Mouse (Mus musculus): Measurements from ENCODE around the gene Fto. TPM values are rescaled to one million over a fixed set of nuclear protein-coding genes. Genes with fewer than 3 reads are reported as not detected.

The Fto gene
- total and polyA plus RNA-seq, 3 experiments, result 8.4 to 43.2 (median 15.7) TPM

DNA sequence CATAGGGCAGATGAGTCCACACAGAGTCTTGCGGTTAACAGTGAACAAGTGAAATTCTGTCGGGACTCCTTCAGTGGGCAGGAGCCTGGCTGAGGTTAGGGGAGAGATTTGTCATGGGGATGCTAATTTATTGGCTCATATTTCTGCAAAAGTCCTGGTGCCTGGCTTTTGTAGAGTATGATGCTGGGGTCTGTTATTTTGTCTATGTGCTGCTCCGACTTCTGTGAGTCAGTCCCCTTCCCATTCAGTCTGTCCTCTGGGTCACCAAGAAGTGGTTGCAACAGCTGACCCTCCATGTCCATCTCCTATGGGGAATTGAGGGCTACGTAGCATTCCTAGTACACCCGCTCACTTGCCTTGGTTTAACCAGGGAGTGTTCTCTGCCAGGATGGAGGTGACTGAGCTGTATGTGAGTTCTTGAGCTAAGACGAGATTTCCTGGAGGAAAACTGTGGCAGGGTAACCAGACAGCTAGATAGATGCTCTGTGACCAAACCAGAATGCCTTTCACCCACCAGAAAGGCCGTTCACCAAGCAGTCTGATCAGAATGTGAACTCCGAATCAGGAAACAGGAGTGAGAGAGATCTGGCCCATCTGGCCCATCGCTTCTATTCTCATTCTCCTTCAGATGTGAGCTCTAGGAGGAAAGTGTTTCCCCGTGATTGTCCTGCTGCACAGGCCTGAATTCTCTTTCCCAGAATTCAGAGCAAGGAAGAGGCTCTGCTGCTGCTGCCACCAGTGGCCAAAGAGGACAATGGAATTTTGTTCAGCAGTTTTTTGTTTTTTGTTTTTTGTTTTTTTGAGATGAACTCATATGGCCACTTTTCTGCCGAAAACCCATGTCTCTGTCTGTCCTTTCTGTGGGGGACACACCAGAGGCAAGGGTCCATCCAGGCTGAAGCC lies 302.7 kb downstream of the Fto start:
- Histone ChIP-seq H3K4me2 (ENCODE audit: insufficient read depth, low read depth, poor library complexity, severe bottlenecking) (no peak overlapping the region), H3K4me1 (ENCODE audit: control insufficient read depth in 1 of 2, insufficient read depth in 2 of 2) (peaks cover 0 to 7% of the 10 kb centered on the region in 2 experiments; a peak in 1 of 4 replicates), H3K4me3 (replicated peaks in 1 of 3; ENCODE audit: low read depth in 2 of 3, low read length in 2 of 3, poor library complexity in 1 of 3) (no peak overlapping the region), H3K79me2 (replicated peaks; ENCODE audit: control insufficient read depth, extremely low read depth, insufficient read depth, poor library complexity, severe bottlenecking) (no peaks in the 10 kb centered on the region), H3K9ac (ENCODE audit: insufficient read depth, low read depth) (no peak overlapping the region), H3K27me3 (replicated peaks) (no peaks in the 10 kb centered on the region), H3K27ac (ENCODE audit: insufficient read depth, low read depth) (no peak overlapping the region), H3K9me3 (replicated peaks; ENCODE audit: low read length) (no peaks in the 10 kb centered on the region), H3K36me3 (replicated peaks in 1 of 2; ENCODE audit: control insufficient read depth in 1 of 2, insufficient read depth in 1 of 2, low read length in 1 of 2) (peaks cover 0 to 29% of the 10 kb centered on the region in 2 experiments)
- no peak for DNase-seq (ENCODE audit: extremely low read depth)
- in situ Hi-C loops (cut with MboI; ENCODE audit: low pct_ligation_motif_present, low pct_unique_long_range_greater_than_20kb, low sequenced_read_pairs) (no loop called here), dilution Hi-C loops (cut with MboI; ENCODE audit: extremely low pct_ligation_motif_present, extremely low pct_unique_long_range_greater_than_20kb, low sequenced_read_pairs) (no loop called here)
- TF ChIP-seq MYC (IDR thresholded peaks at IDR 0.05; ENCODE audit: low read depth, low read length) (no peak), POLR2A (IDR thresholded peaks at IDR 0.05; ENCODE audit: low read depth, low read length) (no peak), GABPA (IDR thresholded peaks at IDR 0.05; ENCODE audit: insufficient replicate concordance, low read depth, low read length) (no peak), ZMIZ1 (IDR thresholded peaks at IDR 0.05; ENCODE audit: low read depth, low read length) (no peak), CHD2 (IDR thresholded peaks at IDR 0.05; ENCODE audit: low read length) (no peak)

GRCm38 (mm10) chr8:91617772-91618171 lies 304.4 kb downstream of the Fto start:
- Histone ChIP-seq H3K27ac (ENCODE audit: insufficient read depth, low read depth) (no peak overlapping the region), H3K4me1 (ENCODE audit: control insufficient read depth in 1 of 2, insufficient read depth in 2 of 2) (peaks cover 0 to 7% of the 10 kb centered on the region in 2 experiments; a peak in 1 of 4 replicates), H3K4me3 (replicated peaks in 1 of 3; ENCODE audit: low read depth in 2 of 3, low read length in 2 of 3, poor library complexity in 1 of 3) (no peak overlapping the region), H3K79me2 (replicated peaks; ENCODE audit: control insufficient read depth, extremely low read depth, insufficient read depth, poor library complexity, severe bottlenecking) (no peaks in the 10 kb centered on the region), H3K27me3 (replicated peaks) (no peaks in the 10 kb centered on the region), H3K9me3 (replicated peaks; ENCODE audit: low read length) (no peaks in the 10 kb centered on the region), H3K36me3 (replicated peaks in 1 of 2; ENCODE audit: control insufficient read depth in 1 of 2, insufficient read depth in 1 of 2, low read length in 1 of 2) (peaks cover 0 to 30% of the 10 kb centered on the region in 2 experiments), H3K4me2 (ENCODE audit: insufficient read depth, low read depth, poor library complexity, severe bottlenecking) (no peak overlapping the region), H3K9ac (ENCODE audit: insufficient read depth, low read depth) (no peak overlapping the region)
- in situ Hi-C loops (cut with MboI; ENCODE audit: low pct_ligation_motif_present, low pct_unique_long_range_greater_than_20kb, low sequenced_read_pairs), result no loop called here
- dilution Hi-C loops (cut with MboI; ENCODE audit: extremely low pct_ligation_motif_present, extremely low pct_unique_long_range_greater_than_20kb, low sequenced_read_pairs), result no loop called here
- no peak for DNase-seq (ENCODE audit: extremely low read depth)
- TF ChIP-seq KAT2A (IDR thresholded peaks at IDR 0.05; ENCODE audit: insufficient replicate concordance, low read length) (no peak), GABPA (IDR thresholded peaks at IDR 0.05; ENCODE audit: insufficient replicate concordance, low read depth, low read length) (no peak), POLR2AphosphoS2 (IDR thresholded peaks at IDR 0.05; ENCODE audit: low read depth, low read length) (no peak), MAX (IDR thresholded peaks at IDR 0.05; ENCODE audit: low read length) (no peak), NRF1 (IDR thresholded peaks at IDR 0.05; ENCODE audit: low read depth, low read length) (no peak), ELF1 (IDR thresholded peaks at IDR 0.05; ENCODE audit: low read depth, low read length) (no peak), CHD1 (IDR thresholded peaks at IDR 0.05; ENCODE audit: low read depth, low read length) (no peak), TBP (conservative IDR thresholded peaks at IDR 0.05; ENCODE audit: low read depth, low read length) (no peak), MAFK (IDR thresholded peaks at IDR 0.05; ENCODE audit: insufficient replicate concordance, low read length) (no peak), RAD21 (IDR thresholded peaks at IDR 0.05; ENCODE audit: low read depth, low read length) (no peak), SIN3A (IDR thresholded peaks at IDR 0.05; ENCODE audit: low read length) (no peak)

Measured in CH12.LX (cell line).